Mouse (Mus musculus) MEL (cell line): ENCODE results near the gene Zic5.

Experiments used
- CTCF ChIP-seq, 3 experiments: IDR thresholded peaks in 2 of 3; conservative IDR thresholded peaks in 1 of 3; 2 replicates each; pipeline ENCODE4 v1.5.1; 2011 to 2012; ENCODE audit warnings: low read length in 3 of 3, low read depth in 2 of 3, mild to moderate bottlenecking in 2 of 3, improper control_type of control experiment in 1 of 3, inconsistent platforms in 1 of 3, mixed read lengths in 1 of 3, moderate library complexity in 1 of 3; ENCODE audit not compliant: control insufficient read depth in 1 of 3, insufficient read depth in 1 of 3, poor library complexity in 1 of 3, severe bottlenecking in 1 of 3
- ETS1 ChIP-seq: IDR thresholded peaks from 2 replicates; pipeline ENCODE4 v1.6.1; 2012; ENCODE audit warnings: low read depth, mild to moderate bottlenecking, inconsistent platforms, low read length, improper control_type of control experiment, moderate library complexity
- HCFC1 ChIP-seq: IDR thresholded peaks from 2 replicates; pipeline ENCODE4 v1.6.1; 2012; ENCODE audit warnings: low read depth, mild to moderate bottlenecking, inconsistent platforms, low read length, improper control_type of control experiment, moderate library complexity
- MAFK ChIP-seq: IDR thresholded peaks from 2 replicates; pipeline ENCODE4 v1.6.1; 2011; ENCODE audit warnings: low read depth, mild to moderate bottlenecking, low read length, improper control_type of control experiment, borderline replicate concordance
- MEF2A ChIP-seq: IDR thresholded peaks from 2 replicates; pipeline ENCODE4 v1.6.1; 2014; ENCODE audit warnings: low read depth, mild to moderate bottlenecking, inconsistent platforms, low read length, improper control_type of control experiment; ENCODE audit not compliant: poor library complexity, insufficient replicate concordance, severe bottlenecking; ENCODE audit errors: extremely low read depth
- POLR2A ChIP-seq, 2 experiments: IDR thresholded peaks; 2 replicates each; pipeline ENCODE4 v1.6.1; 2011 to 2012; ENCODE audit warnings: low read length in 2 of 2, mild to moderate bottlenecking in 2 of 2, control low read depth in 1 of 2, improper control_type of control experiment in 1 of 2, low read depth in 1 of 2, moderate library complexity in 1 of 2; ENCODE audit not compliant: control insufficient read depth in 1 of 2, insufficient read depth in 1 of 2, poor library complexity in 1 of 2
- RAD21 ChIP-seq: IDR thresholded peaks from 2 replicates; pipeline ENCODE4 v1.6.1; 2011; ENCODE audit warnings: mild to moderate bottlenecking, low read depth, low read length, improper control_type of control experiment
- TBP ChIP-seq: IDR thresholded peaks from 2 replicates; pipeline ENCODE4 v1.8.0; 2011; ENCODE audit warnings: low read depth, low read length, improper control_type of control experiment

DNA sequence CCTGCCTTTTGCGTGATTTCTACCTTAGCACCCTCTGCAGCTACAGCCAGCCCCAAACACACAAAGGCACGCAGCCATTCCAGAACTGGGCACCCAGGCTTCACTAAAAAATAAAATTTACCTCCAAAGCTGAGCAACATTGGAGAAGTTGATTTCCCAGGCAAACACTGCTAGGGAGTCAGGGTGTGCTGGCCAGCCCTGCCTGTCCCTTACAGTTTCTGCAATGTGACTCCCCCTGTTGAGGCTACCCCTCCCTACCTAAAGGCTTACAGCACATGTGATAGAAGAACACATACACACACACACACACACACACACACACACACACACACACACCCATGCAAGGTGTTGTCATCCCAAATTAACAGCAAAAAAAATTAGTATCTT, 51.9 kb downstream of the Zic5 start:
- TF ChIP-seq ETS1 (no peak), POLR2A (IDR thresholded peaks at IDR 0.05; ENCODE audit: control insufficient read depth in 1 of 2, insufficient read depth in 1 of 2, low read depth in 1 of 2, low read length in 2 of 2, poor library complexity in 1 of 2) (no peak), CTCF (IDR thresholded peaks at IDR 0.05 in 2 of 3, conservative IDR thresholded peaks at IDR 0.05 in 1 of 3; ENCODE audit: control insufficient read depth in 1 of 3, insufficient read depth in 1 of 3, low read depth in 2 of 3, low read length in 3 of 3, poor library complexity in 1 of 3, severe bottlenecking in 1 of 3) (no peak), MAFK (no peak), RAD21 (no peak), MEF2A (no peak), TBP (no peak), HCFC1 (no peak)
